Mouse (Mus musculus): ENCODE data around the gene Ablim1. TPM values are rescaled to one million over a fixed set of nuclear protein-coding genes. Genes with fewer than 3 reads are reported as not detected.

Ablim1 gene
- 44.8 and 50.5 TPM in 2 replicates for polyA plus RNA-seq (2012; rRNA removed)

GRCm38 (mm10) chr19:57314346-57315012 lies at the start of gene Ablim1:
Gene Ablim1 (minus strand): TSS chr19:57314919.

GRCm38 (mm10) chr19:57360341-57361130 lies 45.8 kb upstream of the Ablim1 start, which contains the start of gene Fam160b1:
Gene Fam160b1 (plus strand): TSS chr19:57360680.

GRCm38 (mm10) chr19:57007781-57008710 lies 306.7 kb downstream of the Ablim1 start, which contains the start of gene Afap1l2:
Gene Afap1l2 (minus strand): TSS chr19:57008228.

Other genes starting within 250 kb of the Ablim1 start
- 15.0 and 15.4 TPM in 2 replicates for gene Fam160b1, start 45.8 kb upstream of the Ablim1 start, polyA plus RNA-seq (2012; rRNA removed)
- gene Trub1, start 138.0 kb upstream of the Ablim1 start, polyA plus RNA-seq (2012; rRNA removed): 10.0 and 12.9 TPM in 2 replicates

All from ovary, adult 2 months (tissue).